Mouse (Mus musculus) T-helper 17 cell (primary cell): ENCODE results near the gene Slc8a2.

Source experiments
- in situ Hi-C, 2 experiments: fragments of 300-600 bp; cut with MboI, MseI; formaldehyde crosslinking; loops; 1 replicate in 1 of 2; 2 replicates in 1 of 2; pipeline ENCODE4 v1.15.1; 2025; ENCODE audit warnings: high pct_unique_total_duplicates in 2 of 2

The Slc8a2 gene

DNA sequence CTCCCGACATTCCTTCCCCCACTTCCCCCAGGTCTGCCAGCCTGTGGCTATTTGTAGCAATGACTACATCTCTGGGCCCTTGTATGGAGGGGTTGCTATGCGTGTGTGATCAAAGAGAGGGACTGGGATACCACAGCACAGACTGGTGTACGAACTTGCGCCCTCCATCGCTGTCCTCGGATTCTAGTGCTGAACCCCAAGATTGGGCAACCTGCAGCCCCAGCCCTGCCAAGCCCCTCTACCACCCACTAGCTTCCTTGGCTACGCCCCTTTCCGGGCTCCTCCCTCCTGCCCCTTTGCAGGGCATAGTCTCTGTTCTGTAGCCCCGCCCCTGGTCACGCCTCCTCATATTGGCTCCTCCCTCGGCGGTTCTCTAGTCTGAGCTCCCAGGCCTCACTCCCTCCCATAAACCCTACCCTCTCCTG lies at the start of gene Slc8a2:
Slc8a2 (plus strand) TSS at position 406 of the 425 bp plus-strand sequence.
- in situ Hi-C loops = no loop called here

DNA sequence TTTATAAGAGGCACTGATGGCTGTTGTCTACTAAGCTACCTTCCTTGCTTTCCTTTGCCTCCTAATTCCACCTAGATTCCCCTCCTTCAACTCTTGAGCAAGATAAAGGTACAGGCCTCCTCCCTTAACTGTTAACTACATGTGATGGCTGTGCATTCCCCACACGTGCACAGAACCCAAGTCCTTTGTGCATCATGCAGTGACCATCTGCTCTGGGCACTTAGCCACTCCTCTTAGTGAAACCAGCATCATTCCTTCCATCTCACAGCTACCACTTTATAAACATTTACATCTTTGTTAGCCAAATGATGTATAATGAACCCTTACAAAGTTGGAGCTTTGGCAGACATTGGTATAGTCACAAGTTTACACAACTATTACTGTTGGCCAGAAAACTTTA lies 49.7 kb upstream of the Slc8a2 start:
- in situ Hi-C loops = no loop called here

GRCm38 (mm10) chr7:16080581-16080980 lies 49.0 kb upstream of the Slc8a2 start:
- in situ Hi-C loops = no loop called here

DNA sequence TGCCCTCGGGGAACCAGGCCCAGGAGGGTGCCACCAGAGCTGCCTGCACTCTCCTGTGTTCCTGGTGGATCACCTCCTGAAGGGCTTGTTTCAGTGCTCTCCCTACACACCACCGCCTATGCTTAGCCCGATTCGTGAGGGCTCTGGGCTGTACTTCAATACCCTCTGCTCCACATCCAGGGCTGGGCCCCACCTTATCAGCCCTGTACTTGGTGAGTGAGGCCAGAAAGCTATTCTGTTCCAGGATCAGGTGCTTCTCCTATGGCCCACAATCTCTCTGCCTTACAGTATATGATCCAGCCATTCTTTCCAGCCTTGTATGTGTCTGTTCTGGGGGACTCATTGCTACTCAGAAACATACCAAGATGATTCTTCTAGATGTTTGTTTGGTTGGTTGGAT lies 46.3 kb upstream of the Slc8a2 start:
- in situ Hi-C loops = no loop called here

GRCm38 (mm10) chr7:16087587-16087986 lies 42.0 kb upstream of the Slc8a2 start:
- in situ Hi-C loops = no loop called here

- in situ Hi-C loops = no loop called here
Measured at GRCm38 (mm10) chr7:16094592-16094991, 35.0 kb upstream of the Slc8a2 start.

GRCm38 (mm10) chr7:16098021-16099017 lies 31.3 kb upstream of the Slc8a2 start, which contains the start of gene Napa:
Gene Napa, plus strand, starts transcription at chr7:16098458.
- in situ Hi-C loops = no loop called here

- in situ Hi-C loops = no loop called here
Measured at GRCm38 (mm10) chr7:16099901-16100300, 29.7 kb upstream of the Slc8a2 start.

DNA sequence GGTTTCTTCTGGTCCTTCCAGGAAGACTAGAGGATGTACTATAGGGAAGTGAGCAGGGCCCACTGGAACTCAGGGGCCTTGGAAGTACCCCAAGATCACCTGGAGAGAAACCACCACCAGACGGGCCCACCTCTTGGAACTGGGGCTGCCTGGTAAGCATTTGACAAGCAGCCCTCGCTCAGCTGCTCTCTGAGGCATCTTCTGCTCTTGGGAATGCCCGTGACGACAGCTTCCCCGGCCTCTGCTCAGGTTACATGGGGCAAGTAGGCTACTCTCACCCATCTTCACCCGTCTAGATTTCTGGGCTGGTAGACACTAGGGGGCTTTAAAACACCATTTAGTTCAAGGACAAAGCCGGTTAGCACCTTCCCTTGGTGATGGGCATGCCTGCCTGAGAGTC lies 28.5 kb upstream of the Slc8a2 start:
- in situ Hi-C loops = no loop called here

GRCm38 (mm10) chr7:16101726-16102475 lies 27.7 kb upstream of the Slc8a2 start:
- in situ Hi-C loops = no loop called here

GRCm38 (mm10) chr7:16102686-16103226 lies 26.9 kb upstream of the Slc8a2 start:
- in situ Hi-C loops = no loop called here

DNA sequence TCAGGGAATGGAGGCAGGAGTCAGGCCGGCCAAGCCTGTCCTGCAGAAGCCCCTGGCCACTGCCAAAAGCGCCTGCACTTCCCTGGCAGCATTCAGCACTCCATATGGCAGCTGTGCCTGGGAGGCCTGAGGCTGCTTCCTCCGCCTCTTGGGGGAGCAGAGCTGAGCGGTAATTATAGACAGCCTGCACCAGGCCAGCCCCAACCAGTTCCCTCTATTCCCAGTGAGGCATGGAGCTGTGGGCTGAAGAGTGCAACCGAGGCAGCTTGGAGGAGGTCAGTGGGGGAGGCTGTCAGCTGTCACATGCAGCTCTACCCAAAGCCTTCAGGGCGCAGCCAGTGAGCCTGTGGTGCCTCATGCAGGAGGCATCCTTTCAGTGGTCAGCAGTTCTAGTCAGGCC lies 25.9 kb upstream of the Slc8a2 start:
- in situ Hi-C loops = no loop called here

GRCm38 (mm10) chr7:16104611-16105388 lies 24.8 kb upstream of the Slc8a2 start:
- in situ Hi-C loops = no loop called here

DNA sequence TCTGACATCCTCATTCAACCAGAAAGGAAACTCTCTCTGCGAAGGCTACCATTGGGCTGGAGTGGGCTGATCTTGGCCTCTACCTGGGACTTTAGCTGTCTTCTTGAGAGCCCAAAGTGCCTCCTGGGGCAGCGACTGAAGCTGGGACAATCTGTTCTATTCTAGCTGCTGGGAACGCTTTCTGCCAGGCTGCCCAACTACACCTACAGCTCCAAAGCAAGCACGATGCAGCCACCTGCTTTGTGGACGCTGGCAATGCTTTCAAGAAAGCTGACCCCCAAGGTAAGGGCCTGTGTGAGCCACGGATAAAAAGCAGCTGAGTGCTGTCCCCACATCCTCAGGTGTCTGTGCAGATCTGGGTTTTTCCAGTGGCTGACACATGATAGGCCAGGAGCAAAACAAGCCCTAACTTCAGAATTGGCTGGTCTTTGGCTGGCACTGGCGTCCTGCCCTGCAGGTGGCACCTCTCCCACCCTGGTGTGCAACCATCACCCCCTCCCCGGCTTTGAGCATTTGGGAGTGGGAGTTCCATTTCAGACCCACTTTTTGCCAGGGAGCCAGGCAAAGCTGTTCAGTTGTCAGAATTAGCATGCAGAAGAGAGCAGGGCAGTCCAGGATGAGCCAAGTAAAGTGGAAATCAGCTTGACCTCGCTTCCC lies 20.6 kb upstream of the Slc8a2 start:
- in situ Hi-C loops = no loop called here

- in situ Hi-C loops = no loop called here
Measured at GRCm38 (mm10) chr7:16110158-16110557, 19.5 kb upstream of the Slc8a2 start.

DNA sequence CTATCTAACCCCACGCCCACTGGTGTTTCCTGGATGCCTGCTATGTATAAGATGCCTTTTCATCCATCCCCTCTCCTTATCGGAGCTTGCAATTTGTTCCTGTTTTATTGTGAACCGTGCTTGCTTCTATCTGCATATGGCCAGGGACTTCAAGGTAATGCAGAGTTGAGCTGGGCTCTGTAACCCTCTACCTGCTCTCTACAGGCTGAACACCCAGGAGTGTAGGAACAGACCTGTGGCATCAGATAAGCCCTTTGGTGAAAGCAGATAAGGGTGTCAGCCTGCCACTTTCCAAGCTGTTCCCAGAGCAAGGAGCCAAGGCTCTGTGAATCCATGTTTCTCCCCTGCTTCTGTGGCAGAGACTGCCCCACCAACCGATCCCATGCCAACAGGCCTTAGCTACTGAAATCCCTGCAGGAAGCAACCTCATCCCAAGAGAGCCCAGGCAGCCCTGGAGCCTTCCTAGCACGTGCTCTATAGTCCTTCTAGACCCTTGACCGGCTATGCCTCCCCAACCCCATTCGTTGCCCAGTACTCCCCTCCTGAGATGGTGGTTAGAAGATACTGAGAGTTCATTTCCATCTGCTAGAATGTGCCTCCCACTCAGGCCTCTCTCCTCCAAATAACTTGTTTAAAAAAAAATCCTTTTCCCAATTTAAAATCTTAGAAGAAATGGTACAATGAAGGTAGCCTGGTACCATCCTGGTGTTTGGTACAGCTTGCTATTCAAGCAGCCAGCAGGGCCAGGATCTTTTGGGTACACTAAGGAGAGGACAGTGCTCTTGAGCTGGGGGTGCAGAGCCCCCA lies 18.1 kb upstream of the Slc8a2 start:
- in situ Hi-C loops = no loop called here

DNA sequence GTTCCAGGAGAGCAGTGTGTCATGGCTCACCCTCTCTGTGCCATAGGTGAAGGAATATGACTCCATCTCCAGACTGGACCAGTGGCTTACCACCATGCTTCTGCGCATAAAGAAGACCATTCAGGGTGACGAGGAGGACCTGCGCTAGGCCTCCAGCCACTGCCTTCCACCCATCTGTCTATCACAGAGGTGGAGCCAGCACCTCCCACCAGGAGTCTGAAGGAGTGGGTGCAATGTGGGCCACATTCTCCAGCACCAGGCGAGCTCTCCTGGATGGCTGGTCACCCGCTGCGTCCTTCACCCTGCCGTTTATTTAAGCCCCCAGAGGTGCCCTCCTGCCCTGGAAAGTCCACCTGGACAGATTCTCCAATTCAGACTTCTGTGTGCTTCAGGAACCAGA lies 13.2 kb upstream of the Slc8a2 start:
- in situ Hi-C loops = no loop called here

DNA sequence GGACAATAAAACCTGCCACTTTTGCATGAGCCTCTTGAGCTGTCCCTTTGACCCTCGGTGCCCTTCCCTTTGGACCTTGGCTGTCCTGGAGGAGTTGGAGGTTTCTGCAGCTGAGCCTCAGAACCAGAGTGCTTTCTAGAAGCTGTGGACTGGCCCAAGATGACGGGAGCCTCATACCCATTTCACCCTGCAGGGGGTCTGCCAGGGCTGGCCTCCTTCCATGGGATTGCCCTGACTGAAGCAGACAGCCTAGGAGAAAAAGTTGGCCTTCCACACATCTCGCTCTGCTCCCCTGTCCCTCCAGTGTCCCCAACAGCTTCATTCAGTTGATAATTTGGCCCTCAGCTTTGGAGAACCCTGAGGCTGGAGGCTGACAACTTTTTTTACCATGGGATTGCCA lies 12.5 kb upstream of the Slc8a2 start:
- in situ Hi-C loops = no loop called here

DNA sequence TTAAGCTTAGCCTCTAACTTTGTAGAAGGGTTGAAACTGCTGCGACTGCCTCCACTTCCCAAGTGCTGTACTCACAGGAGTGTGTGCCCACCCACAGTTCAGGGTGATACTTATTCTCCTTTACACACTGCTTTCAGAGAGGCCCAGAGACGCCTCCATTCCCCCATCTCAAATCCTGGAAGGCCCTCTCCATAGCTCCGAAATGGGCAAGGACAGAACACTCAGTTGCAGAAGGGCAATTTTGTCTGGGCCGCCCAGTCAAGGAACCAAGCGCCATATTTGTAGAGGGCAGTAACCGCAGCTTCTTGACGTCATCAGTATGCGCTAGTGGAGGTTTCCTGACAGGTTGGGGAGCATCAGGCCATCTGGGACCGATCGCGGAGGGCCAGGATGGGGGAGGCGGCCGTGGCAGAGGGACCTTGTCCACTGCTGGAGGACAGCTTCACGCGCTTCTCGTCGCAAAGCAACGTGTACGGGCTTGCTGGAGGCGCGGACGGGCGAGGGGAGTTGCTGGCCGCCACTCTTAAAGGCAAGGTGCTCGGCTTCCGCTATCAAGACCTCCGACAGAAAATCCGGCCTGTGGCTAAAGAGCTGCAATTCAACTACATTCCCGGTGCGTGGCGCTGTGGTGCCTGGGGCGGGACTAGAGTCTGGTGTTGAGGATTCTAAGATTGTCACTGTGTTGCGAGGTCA lies 9.9 kb upstream of the Slc8a2 start, which contains the start of gene Kptn:
Kptn (plus strand) TSS at position 327 of the 693 bp plus-strand sequence.
- in situ Hi-C loops = no loop called here
